Mouse (Mus musculus) midbrain, embryonic 10.5 days (tissue): ENCODE data around the gene Bmp2k. TPM values are rescaled to one million over a fixed set of nuclear protein-coding genes. Genes with fewer than 3 reads are reported as not detected.

ENCODE experiments used
- polyA plus RNA-seq: library from polyadenylated mRNA; unstranded; fragments of >200 nt; fragmentation: Nextera tagmentation; extraction: Ambion mirVana; gene quantifications from 2 replicates; pipeline ENCODE4 v1.2.1, GENCODE M21; 2016

Gene Bmp2k
- polyA plus RNA-seq, 1 experiment from 2014 or later: 9.2 TPM

Other genes starting within 250 kb of the Bmp2k start
- 47.4 and 55.2 TPM in 2 replicates for gene Anxa3, start 204.3 kb upstream of the Bmp2k start, polyA plus RNA-seq
- 8.4 and 9.3 TPM in 2 replicates for gene Paqr3, start 113.9 kb downstream of the Bmp2k start, polyA plus RNA-seq